Mouse (Mus musculus): ENCODE data around the gene Otop1. TPM values are rescaled to one million over a fixed set of nuclear protein-coding genes. Genes with fewer than 3 reads are reported as not detected.
A peak's percentile ranks its signal among the peaks of the same experiment; 100 is the strongest.

Otop1 gene
- total RNA-seq (2012; rRNA removed) (not detected in 2 replicates), total RNA-seq (2014; rRNA removed) (not detected in 2 replicates), polyA plus RNA-seq (2012; ENCODE audit: insufficient read length, low read depth) (not detected in 2 replicates)

GRCm38 (mm10) chr5:38275771-38276170, at the start of gene Otop1:
TSS of gene Otop1 (plus strand) at chr5:38275972.
- no peak within 1 kb of the TSS for H3K4me2 ChIP-seq (ENCODE audit: insufficient read depth, low read depth, poor library complexity, severe bottlenecking)
- in situ Hi-C loops (cut with MboI; ENCODE audit: low pct_ligation_motif_present, low pct_unique_long_range_greater_than_20kb, low sequenced_read_pairs) (no loop called here), dilution Hi-C loops (cut with MboI; ENCODE audit: extremely low pct_ligation_motif_present, extremely low pct_unique_long_range_greater_than_20kb, low sequenced_read_pairs) (no loop called here)
- no peak within 1 kb of the TSS for H3K4me3 ChIP-seq (replicated peaks in 1 of 3; ENCODE audit: low read depth in 2 of 3, low read length in 2 of 3, poor library complexity in 1 of 3)
- no peaks in the 10 kb centered on the region for H3K27me3 ChIP-seq (replicated peaks)
- H3K4me1 ChIP-seq (ENCODE audit: control insufficient read depth in 1 of 2, insufficient read depth in 2 of 2) = peaks cover 2 to 5% of the 10 kb centered on the region in 2 experiments; a peak in 1 of 4 replicates
- H3K79me2 ChIP-seq (replicated peaks; ENCODE audit: control insufficient read depth, extremely low read depth, insufficient read depth, poor library complexity, severe bottlenecking) = no peaks in the 10 kb centered on the region
- no peak for TF ChIP-seq ZKSCAN1 (IDR thresholded peaks at IDR 0.05; ENCODE audit: borderline replicate concordance, low read depth, low read length)
- H3K36me3 ChIP-seq (replicated peaks in 1 of 2; ENCODE audit: control insufficient read depth in 1 of 2, insufficient read depth in 1 of 2, low read length in 1 of 2) = peaks cover 7 to 21% of the 10 kb centered on the region in 2 experiments
- H3K9me3 ChIP-seq (replicated peaks; ENCODE audit: low read length) = no peaks in the 10 kb centered on the region
- H3K9ac ChIP-seq (ENCODE audit: insufficient read depth, low read depth) = no peak within 1 kb of the TSS
- no peak within 1 kb of the TSS for H3K27ac ChIP-seq (ENCODE audit: insufficient read depth, low read depth)
- DNase-seq (ENCODE audit: extremely low read depth) = no peak

GRCm38 (mm10) chr5:38235422-38235821, 40.4 kb upstream of the Otop1 start:
- in situ Hi-C loops (cut with MboI; ENCODE audit: low pct_ligation_motif_present, low pct_unique_long_range_greater_than_20kb, low sequenced_read_pairs) = no loop called here
- dilution Hi-C loops (cut with MboI; ENCODE audit: extremely low pct_ligation_motif_present, extremely low pct_unique_long_range_greater_than_20kb, low sequenced_read_pairs) = no loop called here
- peak; percentile 55 for DNase-seq (ENCODE audit: extremely low read depth)
- no peak overlapping the region for H3K4me3 ChIP-seq (replicated peaks in 1 of 3; ENCODE audit: low read depth in 2 of 3, low read length in 2 of 3, poor library complexity in 1 of 3)
- H3K36me3 ChIP-seq (replicated peaks in 1 of 2; ENCODE audit: control insufficient read depth in 1 of 2, insufficient read depth in 1 of 2, low read length in 1 of 2) = peaks cover 46 to 65% of the 10 kb centered on the region in 2 experiments
- no peak overlapping the region for H3K9ac ChIP-seq (ENCODE audit: insufficient read depth, low read depth)
- no peaks in the 10 kb centered on the region for H3K4me1 ChIP-seq (ENCODE audit: control insufficient read depth in 1 of 2, insufficient read depth in 2 of 2)
- no peak for TF ChIP-seq MAX (IDR thresholded peaks at IDR 0.05; ENCODE audit: low read length)
- TF ChIP-seq SMC3 (IDR thresholded peaks at IDR 0.05; ENCODE audit: low read depth, low read length) = peak; percentile 14; the same call in 1 of the 2 replicates
- TF ChIP-seq CTCF (conservative IDR thresholded peaks at IDR 0.05 in 1 of 2, IDR thresholded peaks at IDR 0.05 in 1 of 2; ENCODE audit: low read depth in 2 of 2, low read length in 2 of 2) = peak; percentile 42 to 61; a peak in 3 of 4 replicates
- no peaks in the 10 kb centered on the region for H3K27me3 ChIP-seq (replicated peaks)
- H3K79me2 ChIP-seq (replicated peaks; ENCODE audit: control insufficient read depth, extremely low read depth, insufficient read depth, poor library complexity, severe bottlenecking) = no peaks in the 10 kb centered on the region
- H3K4me2 ChIP-seq (ENCODE audit: insufficient read depth, low read depth, poor library complexity, severe bottlenecking) = no peak overlapping the region
- no peaks in the 10 kb centered on the region for H3K9me3 ChIP-seq (replicated peaks; ENCODE audit: low read length)
- no peak overlapping the region; the same call in 1 of the 2 replicates for H3K27ac ChIP-seq (ENCODE audit: insufficient read depth, low read depth)

- in situ Hi-C loops (cut with MboI; ENCODE audit: low pct_ligation_motif_present, low pct_unique_long_range_greater_than_20kb, low sequenced_read_pairs) (no loop called here), dilution Hi-C loops (cut with MboI; ENCODE audit: extremely low pct_ligation_motif_present, extremely low pct_unique_long_range_greater_than_20kb, low sequenced_read_pairs) (no loop called here)
- Histone ChIP-seq H3K27me3 (replicated peaks) (no peaks in the 10 kb centered on the region), H3K4me1 (ENCODE audit: control insufficient read depth in 1 of 2, insufficient read depth in 2 of 2) (no peaks in the 10 kb centered on the region), H3K79me2 (replicated peaks; ENCODE audit: control insufficient read depth, extremely low read depth, insufficient read depth, poor library complexity, severe bottlenecking) (no peaks in the 10 kb centered on the region), H3K4me3 (replicated peaks in 1 of 3; ENCODE audit: low read depth in 2 of 3, low read length in 2 of 3, poor library complexity in 1 of 3) (no peak overlapping the region), H3K36me3 (replicated peaks in 1 of 2; ENCODE audit: control insufficient read depth in 1 of 2, insufficient read depth in 1 of 2, low read length in 1 of 2) (peaks cover 36 to 53% of the 10 kb centered on the region in 2 experiments), H3K4me2 (ENCODE audit: insufficient read depth, low read depth, poor library complexity, severe bottlenecking) (no peak overlapping the region), H3K9me3 (replicated peaks; ENCODE audit: low read length) (no peaks in the 10 kb centered on the region), H3K27ac (ENCODE audit: insufficient read depth, low read depth) (no peak overlapping the region), H3K9ac (ENCODE audit: insufficient read depth, low read depth) (no peak overlapping the region)
- TF ChIP-seq BHLHE40 (IDR thresholded peaks at IDR 0.05; ENCODE audit: low read depth, low read length) (no peak), IRF4 (IDR thresholded peaks at IDR 0.05; ENCODE audit: low read depth, low read length) (no peak), RAD21 (IDR thresholded peaks at IDR 0.05; ENCODE audit: low read depth, low read length) (peak; percentile 18), CTCF (conservative IDR thresholded peaks at IDR 0.05 in 1 of 2, IDR thresholded peaks at IDR 0.05 in 1 of 2; ENCODE audit: low read depth in 2 of 2, low read length in 2 of 2) (peak; percentile 28 to 49; a peak in 3 of 4 replicates)
- DNase-seq (ENCODE audit: extremely low read depth) = no peak
Measured at GRCm38 (mm10) chr5:38236627-38237026, 39.1 kb upstream of the Otop1 start.

Data from CH12.LX (cell line).